Mouse (Mus musculus) left cerebral cortex, adult 9 months (tissue): ENCODE data around the gene Thrap3.
"Not testable (repeated sequence)": the region's sequence is repeated elsewhere in the genome, so short reads cannot be mapped to it uniquely, and the experiment has no call there.

Experiments used
- DNase-seq, 2 experiments: peaks; one replicate each; pipeline ENCODE4 v3.0.0; 2022; ENCODE audit warnings: low spot score in 2 of 2

Thrap3 gene

DNA sequence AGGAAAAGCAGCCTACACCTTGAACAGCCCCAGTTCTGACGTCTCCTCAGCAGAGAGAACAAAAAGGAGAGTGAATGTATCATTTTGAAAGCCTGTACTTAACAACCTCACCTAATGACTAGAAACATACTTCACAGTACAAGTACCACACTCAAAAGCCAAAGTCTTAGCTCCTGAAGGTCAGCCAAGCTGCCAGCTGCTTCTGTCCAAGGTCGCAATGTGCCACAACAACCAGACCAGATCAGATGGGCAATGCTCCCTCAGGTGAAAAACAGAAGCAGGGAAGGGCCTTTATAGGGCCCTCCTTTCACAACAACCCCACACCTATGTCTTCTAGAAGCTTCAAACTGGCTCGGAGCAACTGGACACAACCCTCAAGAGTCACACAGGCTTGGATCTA lies 36.5 kb downstream of the Thrap3 start:
- DNase-seq: no peak

GRCm38 (mm10) chr4:126165092-126165491 lies 37.5 kb downstream of the Thrap3 start:
- DNase-seq: not testable (repeated sequence)

GRCm38 (mm10) chr4:126163685-126164084 lies 38.9 kb downstream of the Thrap3 start:
- no peak for DNase-seq

DNA sequence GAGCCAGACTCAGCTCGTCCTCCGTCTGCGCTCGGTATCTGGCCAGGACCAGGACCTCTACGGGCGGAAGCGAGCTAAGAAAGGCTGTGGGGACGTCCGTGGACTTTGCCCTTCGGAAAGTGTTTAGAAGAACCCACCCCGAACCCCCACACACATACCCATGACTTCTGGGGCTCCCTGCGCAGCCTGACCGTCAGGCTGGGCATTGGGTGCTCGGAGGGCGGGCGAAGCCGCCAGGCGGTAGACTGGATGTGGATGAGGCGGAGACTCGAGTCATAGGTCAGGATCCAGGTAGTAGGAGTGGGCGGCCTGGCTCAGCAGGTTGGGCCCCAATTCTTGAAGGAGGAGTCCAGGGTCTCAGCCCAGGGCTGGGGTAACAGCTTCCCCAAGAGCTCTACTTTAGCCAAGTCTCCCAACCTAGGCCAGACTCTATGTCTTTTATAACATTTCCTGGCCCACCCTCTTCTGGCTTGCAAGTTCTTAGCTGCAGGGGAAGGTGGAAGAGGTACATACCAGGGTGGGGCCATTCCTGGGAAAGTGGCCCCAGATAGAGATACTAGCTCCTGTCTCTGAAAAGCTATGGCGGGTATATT lies 39.4 kb downstream of the Thrap3 start, which contains the start of gene Sh3d21:
Sh3d21 (minus strand) TSS at position 425 of the 593 bp plus-strand sequence.
- no peak for DNase-seq

GRCm38 (mm10) chr4:126162544-126163066 lies 40.0 kb downstream of the Thrap3 start:
- peak; percentile 43 to 81 for DNase-seq

- no peak for DNase-seq
Observed at GRCm38 (mm10) chr4:126161986-126162385, 40.6 kb downstream of the Thrap3 start.

DNA sequence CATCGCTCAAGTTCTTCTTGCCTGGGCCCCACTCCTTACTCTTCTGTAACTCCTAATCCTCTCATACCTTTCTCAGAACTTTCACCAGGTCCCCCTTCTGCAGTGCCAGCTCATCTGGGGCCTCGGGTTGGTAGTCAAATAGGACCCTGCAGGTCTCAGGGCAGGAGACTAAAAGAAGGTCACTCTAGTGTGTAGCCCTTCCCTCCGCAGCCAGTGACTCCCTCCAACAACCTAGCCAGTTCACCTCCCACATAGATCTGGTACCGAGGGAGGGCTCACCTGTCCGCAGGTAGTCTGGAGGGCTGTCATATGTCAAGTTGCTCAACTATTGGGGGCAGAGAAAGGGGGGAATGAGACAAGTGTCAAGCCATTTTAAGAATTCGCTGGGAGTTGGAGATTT lies 41.1 kb downstream of the Thrap3 start:
- DNase-seq: no peak

GRCm38 (mm10) chr4:126160981-126161380 lies 41.6 kb downstream of the Thrap3 start:
- no peak for DNase-seq

DNA sequence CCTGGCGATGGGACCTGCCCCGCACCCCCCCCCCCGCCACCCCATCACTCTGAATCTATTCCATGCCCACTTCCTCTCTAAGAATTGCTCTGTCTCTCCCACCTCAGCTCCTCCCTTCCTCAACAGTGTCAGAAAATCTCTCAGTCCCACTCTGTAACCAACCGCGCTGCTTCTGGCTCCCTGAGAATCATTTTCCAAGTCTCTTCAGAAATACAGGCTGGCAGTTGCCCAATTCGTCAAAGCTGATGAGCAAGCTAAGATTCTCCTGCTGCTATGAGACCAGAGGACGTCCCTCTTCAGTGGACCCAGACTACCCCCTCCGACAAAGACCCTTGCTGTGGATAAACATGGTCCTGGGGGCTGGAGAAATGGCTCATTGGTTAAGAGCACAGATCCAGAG lies 43.1 kb downstream of the Thrap3 start:
- no peak for DNase-seq

DNA sequence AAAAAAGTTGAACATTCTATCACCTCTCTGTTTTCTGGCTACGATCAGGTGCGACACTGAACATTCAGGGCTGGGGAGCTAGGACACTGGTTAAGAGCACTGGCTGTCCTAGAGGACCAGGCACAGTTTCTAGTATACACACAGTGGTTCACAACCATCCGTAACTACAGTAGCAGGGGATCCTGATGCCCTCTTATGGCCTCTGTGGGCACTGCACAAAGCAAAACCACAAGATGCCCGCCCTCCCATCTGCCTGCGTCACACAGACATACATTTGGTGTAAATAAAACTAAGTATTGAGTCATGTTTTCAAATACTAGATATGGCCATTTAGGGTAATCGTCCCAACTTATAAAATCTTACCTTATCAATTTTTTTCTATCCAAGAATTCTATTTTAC lies 45.0 kb downstream of the Thrap3 start:
- DNase-seq: no peak

DNA sequence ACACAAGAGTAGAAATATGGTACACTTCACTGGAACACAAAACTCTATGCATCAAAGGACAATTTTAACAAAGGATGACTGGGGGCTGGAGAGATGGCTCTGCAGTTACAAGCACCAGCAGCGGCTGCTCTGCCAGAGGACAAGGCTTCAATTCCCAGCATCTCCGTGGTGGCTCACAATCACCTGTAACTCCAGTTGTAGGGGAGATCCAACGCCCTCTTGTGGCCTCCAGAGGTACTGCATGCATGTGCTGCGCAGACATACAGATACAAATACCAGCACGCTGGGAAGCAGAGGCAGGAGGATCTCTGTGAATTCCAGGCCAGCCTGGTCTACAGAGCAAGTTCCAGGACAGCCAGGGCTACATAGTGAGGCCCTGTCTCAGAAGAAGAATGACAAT lies 45.9 kb downstream of the Thrap3 start:
- DNase-seq: no peak

DNA sequence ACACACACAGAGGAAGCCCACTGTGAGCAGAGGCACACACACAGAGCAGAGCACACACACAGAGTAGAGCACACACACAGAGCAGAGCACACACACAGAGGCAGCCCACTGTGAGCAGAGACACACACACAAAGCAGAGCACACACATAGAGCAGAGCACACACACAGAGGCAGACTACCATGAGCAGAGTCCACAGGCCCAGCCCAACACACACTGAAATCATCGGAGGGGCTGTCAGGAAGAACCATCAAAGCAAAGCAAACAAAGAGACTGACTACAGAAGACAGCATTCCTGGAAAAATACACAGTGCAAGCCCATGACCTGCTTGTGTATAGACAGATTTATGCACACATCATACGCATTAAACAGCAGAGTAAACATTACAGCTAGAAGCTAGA lies 46.7 kb downstream of the Thrap3 start:
- no peak for DNase-seq

DNA sequence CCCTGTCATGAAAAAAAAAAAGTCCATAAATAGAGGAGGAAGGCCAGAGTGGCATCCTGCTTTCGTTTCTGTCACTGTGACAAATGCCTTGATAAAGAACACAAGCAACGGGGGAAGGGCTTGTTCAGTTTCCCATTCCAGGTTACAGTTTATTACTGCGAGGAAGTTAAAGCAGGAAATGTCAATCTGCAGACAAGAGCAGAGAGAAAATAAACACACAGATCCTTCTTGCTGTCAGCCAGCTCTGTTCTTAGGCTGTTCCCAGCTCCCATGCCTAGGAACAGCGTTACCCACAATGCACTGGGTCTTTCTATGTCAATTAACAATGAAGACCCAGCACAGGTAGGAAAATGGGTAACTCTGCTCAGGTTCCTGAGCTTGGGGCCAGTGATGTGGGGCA lies 47.4 kb downstream of the Thrap3 start:
- DNase-seq: no peak

GRCm38 (mm10) chr4:126152864-126153263 lies 49.7 kb downstream of the Thrap3 start:
- no peak for DNase-seq

DNA sequence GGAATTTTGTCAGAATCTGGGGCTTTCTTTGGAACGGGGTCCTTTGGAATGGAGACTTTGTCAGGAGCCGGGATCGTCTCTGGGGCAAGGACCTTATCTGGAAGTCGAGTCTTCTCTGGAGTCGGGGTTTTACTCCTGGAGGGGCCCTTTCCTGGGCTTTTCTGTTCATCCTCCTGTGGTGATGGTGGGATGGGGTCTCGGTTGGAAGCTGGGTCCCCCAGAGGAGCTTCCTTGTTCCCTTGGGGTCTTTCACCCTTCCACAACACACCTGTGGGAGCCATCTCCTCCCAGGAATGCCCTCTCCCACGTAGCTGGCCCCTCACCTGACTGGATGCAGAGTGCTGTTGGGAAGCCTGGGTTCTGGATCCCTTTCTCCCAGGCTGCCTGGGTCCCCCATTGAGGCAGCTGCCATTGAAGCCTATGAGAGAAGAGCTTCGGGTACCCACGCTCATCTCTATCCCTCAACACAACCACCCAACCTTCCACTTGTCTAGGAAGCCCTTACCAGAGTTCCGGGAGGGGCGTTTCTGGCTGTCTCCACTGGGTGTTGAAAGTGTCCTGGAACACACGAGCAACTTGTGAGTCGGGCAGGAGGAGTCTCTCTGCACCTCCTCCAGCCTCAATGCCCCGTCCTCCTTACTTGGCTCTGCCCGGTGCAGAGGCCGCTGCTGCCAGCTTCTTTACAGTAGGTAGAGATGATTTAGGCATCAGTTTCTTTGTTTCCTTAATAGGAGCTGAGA lies 50.7 kb downstream of the Thrap3 start:
- DNase-seq: no peak

- DNase-seq: no peak
Observed at GRCm38 (mm10) chr4:126150949-126151320, 51.6 kb downstream of the Thrap3 start.

DNA sequence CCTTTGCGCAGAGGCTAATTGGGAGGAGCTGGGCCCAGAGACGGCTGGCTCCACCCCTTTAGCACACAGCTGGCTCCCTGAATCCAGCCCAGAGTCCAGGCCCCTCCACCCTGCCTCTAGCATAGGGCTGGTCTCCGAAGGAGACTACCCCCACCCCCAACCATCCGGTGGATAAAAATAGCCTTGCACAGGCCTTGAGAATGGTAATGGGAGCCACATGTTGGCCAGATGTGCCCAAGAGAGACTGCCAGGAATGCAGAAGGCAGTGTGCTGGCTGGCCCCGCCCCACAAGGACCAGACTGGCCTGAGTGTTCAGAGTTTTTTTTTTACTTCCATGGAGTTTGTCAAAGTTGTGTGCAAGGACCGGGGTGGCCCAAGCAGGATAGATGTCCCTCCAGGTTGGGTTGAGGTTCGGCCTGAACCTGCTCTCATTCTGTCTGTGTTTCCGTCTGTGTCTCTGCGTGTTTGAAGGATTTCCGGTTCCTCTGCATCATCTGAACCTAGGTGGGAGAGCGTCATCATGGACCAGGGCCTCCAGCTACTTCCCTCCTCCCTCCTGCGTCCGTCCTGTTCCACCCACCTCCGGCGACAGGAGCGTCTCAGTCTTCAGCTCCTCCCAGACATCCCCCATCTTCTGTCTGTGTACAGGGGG lies 52.1 kb downstream of the Thrap3 start:
- DNase-seq: no peak

- no peak for DNase-seq
Observed at GRCm38 (mm10) chr4:126149798-126150197, 52.8 kb downstream of the Thrap3 start.

DNA sequence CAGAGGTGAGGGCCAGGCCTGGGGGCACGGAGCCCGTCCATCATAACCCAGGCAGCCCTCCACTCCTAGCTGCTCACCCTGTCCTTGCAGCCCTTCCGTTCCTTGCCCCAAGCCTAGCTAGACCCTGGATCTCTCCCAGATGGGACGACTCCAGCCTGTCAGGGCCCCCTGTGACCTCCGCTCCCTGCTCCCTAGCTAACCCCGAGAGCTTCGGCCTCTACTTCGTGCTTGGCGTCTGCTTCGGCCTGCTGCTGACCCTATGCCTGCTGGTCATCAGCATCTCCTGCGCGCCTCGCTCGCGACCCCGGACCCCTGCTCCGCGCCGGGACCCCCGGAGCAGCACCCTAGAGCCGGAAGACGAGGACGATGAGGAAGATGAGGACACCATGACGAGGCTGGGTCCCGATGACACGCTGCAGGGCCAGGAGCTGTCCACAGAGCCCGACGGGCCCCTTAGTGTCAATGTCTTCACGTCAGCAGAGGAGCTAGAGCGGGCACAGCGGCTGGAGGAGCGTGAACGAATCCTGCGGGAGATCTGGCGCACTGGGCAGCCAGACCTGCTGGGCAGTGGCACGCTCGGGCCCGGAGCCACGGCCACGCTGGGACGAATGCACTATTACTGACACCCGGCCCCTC lies 53.4 kb downstream of the Thrap3 start:
- DNase-seq: no peak

DNA sequence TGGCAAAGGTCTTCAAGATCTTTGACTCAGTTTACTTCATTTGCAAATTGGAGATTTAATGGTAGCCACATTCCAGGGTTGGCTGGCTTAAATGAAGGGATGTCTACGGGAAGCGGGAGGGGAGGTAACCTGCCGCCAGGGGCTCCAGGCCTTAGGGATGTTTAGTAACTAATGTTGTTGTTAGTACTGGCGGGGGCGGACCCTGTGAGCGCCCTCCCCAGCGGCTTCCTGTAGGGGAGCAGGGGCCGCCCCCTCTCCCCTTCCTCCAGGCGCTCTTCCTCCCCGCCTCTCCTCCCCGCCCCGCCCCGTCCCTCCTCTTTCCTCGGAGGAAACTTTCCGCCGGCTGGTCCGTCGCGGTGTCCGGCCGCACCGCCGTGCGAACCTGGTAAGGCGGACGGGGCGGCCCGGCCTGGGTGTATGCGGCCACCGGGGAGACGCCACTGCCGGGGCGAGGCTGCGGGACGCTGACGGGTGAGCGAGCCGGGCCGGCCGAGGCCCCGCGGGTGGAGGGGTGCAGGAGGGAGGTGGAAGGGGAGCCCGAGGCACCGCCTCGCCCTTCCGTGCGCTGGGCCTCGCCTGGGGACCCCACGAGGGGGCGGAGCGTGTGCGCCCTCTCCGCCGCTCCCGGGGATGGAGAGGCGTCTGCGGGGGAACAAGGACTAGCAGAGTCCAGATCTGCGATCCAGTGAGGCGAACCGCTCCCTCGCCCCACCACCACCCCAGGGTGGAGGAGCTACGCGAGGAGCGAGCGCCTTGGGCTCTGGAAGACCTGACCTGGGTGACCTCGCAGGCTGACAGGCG lies 54.2 kb downstream of the Thrap3 start:
- no peak for DNase-seq

GRCm38 (mm10) chr4:126147533-126148160 lies 54.9 kb downstream of the Thrap3 start, which contains the start of gene Eva1b:
Gene Eva1b (plus strand): TSS chr4:126147744.
- DNase-seq: no peak
